Mouse (Mus musculus) E14TG2a.4 (cell line): ENCODE data around the gene Tmem185a.
"Not testable (repeated sequence)": the region's sequence is repeated elsewhere in the genome, so short reads cannot be mapped to it uniquely, and the experiment has no call there.

Experiments
- CTCF ChIP-seq: conservative IDR thresholded peaks from 2 replicates; pipeline ENCODE4 v1.5.1; 2014; ENCODE audit warnings: low read length
- NANOG ChIP-seq: IDR thresholded peaks from 2 replicates; pipeline ENCODE4 v1.6.1; 2014; ENCODE audit warnings: borderline replicate concordance, low read length, mixed read lengths

DNA sequence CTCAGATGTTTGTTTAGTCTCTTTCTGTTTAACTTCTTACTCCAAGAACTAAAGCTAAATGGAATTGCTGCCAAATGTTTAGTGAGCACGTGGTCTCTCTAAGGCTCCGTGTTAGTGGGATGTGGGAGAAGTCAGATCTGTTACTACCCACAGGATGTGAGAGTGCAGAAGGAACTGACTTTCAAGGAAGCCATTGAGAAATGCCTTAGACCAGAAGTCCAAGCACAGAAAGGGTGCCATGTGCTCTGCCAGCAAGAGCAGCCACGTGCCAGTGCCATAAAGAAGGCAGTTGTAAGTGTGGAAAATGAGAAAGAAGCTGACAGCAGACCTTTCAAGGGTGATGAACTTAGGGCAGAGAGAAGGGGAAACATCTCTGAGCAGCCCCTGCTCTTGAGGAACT, 37.4 kb upstream of the Tmem185a start:
- TF ChIP-seq CTCF, NANOG: not testable (repeated sequence)
